1 mouse cellular context compared by ENCODE assay signal in genomic region chr4:43024673-43025072, GRCm38 (mm10).
TF ChIP-seq lines count a peak whose summit lies in the region.

No protein-coding gene starts in this region.

TF ChIP-seq in CH12.LX, 34 proteins besides CTCF, POLR2A, EP300 and RAD21 (continued from another document):
- TF ChIP-seq POLR2AphosphoS2 (IDR thresholded peaks at IDR 0.05; ENCODE audit: low read depth, low read length) = no peak
- no peak for TF ChIP-seq USF2 (conservative IDR thresholded peaks at IDR 0.05; ENCODE audit: low read depth, low read length)
